Mouse (Mus musculus) stomach, embryonic 16.5 days (tissue): Measurements from ENCODE around the gene Pax3. TPM values are rescaled to one million over a fixed set of nuclear protein-coding genes. Genes with fewer than 3 reads are reported as not detected.

ENCODE experiments used
- ATAC-seq: fragments of 200-750 bp; cut with Nextera tagmentation; 2 replicates; pipeline ENCODE4 v1.8.0; 2017; ENCODE audit warnings: moderate number of reproducible peaks, moderate TSS enrichment; ENCODE audit not compliant: insufficient read depth, low FRiP score
- H3K27ac ChIP-seq: fragments of 300-500 bp; sonication (generic); 2 replicates; pipeline ENCODE4 v1.5.1; 2014; ENCODE audit warnings: low read length
- H3K27me3 ChIP-seq: fragments of 300-500 bp; sonication (generic); 2 replicates; pipeline ENCODE4 v1.6.1; 2014; ENCODE audit warnings: low read length, control low read depth, mixed read lengths; ENCODE audit not compliant: control insufficient read depth, insufficient read depth
- H3K36me3 ChIP-seq: fragments of 300-500 bp; sonication (generic); 2 replicates; pipeline ENCODE4 v1.6.1; 2014; ENCODE audit warnings: low read length; ENCODE audit not compliant: control insufficient read depth, insufficient read depth
- H3K4me1 ChIP-seq: fragments of 300-500 bp; sonication (generic); 2 replicates; pipeline ENCODE4 v1.6.1; 2014; ENCODE audit warnings: low read length, control low read depth, mixed read lengths; ENCODE audit not compliant: control insufficient read depth, insufficient read depth
- H3K4me2 ChIP-seq: fragments of 300-500 bp; sonication (generic); 2 replicates; pipeline ENCODE4 v1.6.1; 2014; ENCODE audit warnings: low read depth, low read length, mixed read lengths
- H3K4me3 ChIP-seq: fragments of 300-500 bp; sonication (generic); replicated peaks from 2 replicates; pipeline ENCODE4 v1.5.1; 2014; ENCODE audit warnings: mild to moderate bottlenecking, low read length
- H3K9ac ChIP-seq: fragments of 300-500 bp; sonication (generic); 2 replicates; pipeline ENCODE4 v1.6.1; 2014; ENCODE audit warnings: low read length
- H3K9me3 ChIP-seq: fragments of 300-500 bp; sonication (generic); replicated peaks from 2 replicates; pipeline ENCODE4 v1.6.1; 2016; ENCODE audit warnings: low read length, control low read depth; ENCODE audit not compliant: control insufficient read depth
- WGBS: fragments of 180-500 bp; shearing (Covaris S2); extraction: QIAGEN DNeasy Blood & Tissue Kit; methylation state at CpG from one replicate; pipeline ENCODE4 v1.1.7; 2014; 5-methylcytosine and 5-hydroxymethylcytosine counted together
- polyA plus RNA-seq: library from polyadenylated mRNA; unstranded; fragments of >200 nt; fragmentation: Nextera tagmentation; extraction: Ambion mirVana; gene quantifications from 2 replicates; pipeline ENCODE4 v1.2.1, GENCODE M21; 2015

Gene Pax3
- polyA plus RNA-seq, 1 experiment from 2014 or later: 0.12 TPM

GRCm38 (mm10) chr1:78140505-78141303 lies 56.2 kb downstream of the Pax3 start:
- ATAC-seq: no peak
- peaks cover 78% of the 10 kb centered on the region for H3K27me3 ChIP-seq
- H3K9ac ChIP-seq: no peak overlapping the region
- WGBS: 4% methylated on average over 14 of the region's 14 CpGs
- no peaks in the 10 kb centered on the region for H3K9me3 ChIP-seq
- H3K36me3 ChIP-seq: no peaks in the 10 kb centered on the region
- H3K4me1 ChIP-seq: no peaks in the 10 kb centered on the region
- no peak overlapping the region for H3K27ac ChIP-seq
- no peak overlapping the region for H3K4me2 ChIP-seq
- no peak overlapping the region for H3K4me3 ChIP-seq

GRCm38 (mm10) chr1:78139287-78139686 lies 57.6 kb downstream of the Pax3 start:
- ATAC-seq: no peak
- H3K27me3 ChIP-seq: peaks cover 78% of the 10 kb centered on the region
- no peak overlapping the region for H3K9ac ChIP-seq
- no peaks in the 10 kb centered on the region for H3K36me3 ChIP-seq
- no peak overlapping the region for H3K4me2 ChIP-seq
- 5% methylated on average over 11 of the region's 11 CpGs for WGBS
- H3K27ac ChIP-seq: no peak overlapping the region
- no peak overlapping the region for H3K4me3 ChIP-seq
- no peaks in the 10 kb centered on the region for H3K4me1 ChIP-seq
- no peaks in the 10 kb centered on the region for H3K9me3 ChIP-seq

- Histone ChIP-seq H3K9ac (no peak overlapping the region), H3K4me2 (no peak overlapping the region), H3K36me3 (no peaks in the 10 kb centered on the region), H3K4me1 (no peaks in the 10 kb centered on the region), H3K27ac (no peak overlapping the region), H3K9me3 (no peaks in the 10 kb centered on the region), H3K27me3 (peaks cover 3% of the 10 kb centered on the region), H3K4me3 (no peak overlapping the region)
- 40% methylated on average over 5 of the region's 5 CpGs for WGBS
- no peak for ATAC-seq
Measured at GRCm38 (mm10) chr1:78129267-78129666, 67.7 kb downstream of the Pax3 start.

GRCm38 (mm10) chr1:78119899-78120560 lies 76.9 kb downstream of the Pax3 start:
- Histone ChIP-seq H3K27ac (no peak overlapping the region), H3K4me3 (no peak overlapping the region), H3K9me3 (0 out of 2 replicates have a peak, but pooled peaks cover 3% of the 10 kb centered on the region), H3K9ac (no peak overlapping the region), H3K36me3 (no peaks in the 10 kb centered on the region), H3K4me1 (no peaks in the 10 kb centered on the region), H3K4me2 (no peak overlapping the region), H3K27me3 (peaks cover 13% of the 10 kb centered on the region)
- WGBS: 19% methylated on average over 10 of the region's 10 CpGs
- no peak for ATAC-seq

- peaks cover 2% of the 10 kb centered on the region for H3K27me3 ChIP-seq
- no peak for ATAC-seq
- H3K4me1 ChIP-seq: no peaks in the 10 kb centered on the region
- no peaks in the 10 kb centered on the region for H3K36me3 ChIP-seq
- no peak overlapping the region for H3K4me2 ChIP-seq
- 0 out of 2 replicates have a peak, but pooled peaks cover 3% of the 10 kb centered on the region for H3K9me3 ChIP-seq
- WGBS: 78% methylated on average over 3 of the region's 3 CpGs
- no peak overlapping the region for H3K27ac ChIP-seq
- H3K9ac ChIP-seq: no peak overlapping the region
- H3K4me3 ChIP-seq: no peak overlapping the region
Measured at GRCm38 (mm10) chr1:78116046-78116445, 80.9 kb downstream of the Pax3 start.

- Histone ChIP-seq H3K4me3 (no peak overlapping the region), H3K9me3 (no peaks in the 10 kb centered on the region), H3K36me3 (no peaks in the 10 kb centered on the region), H3K9ac (no peak overlapping the region), H3K27me3 (peaks cover 2% of the 10 kb centered on the region), H3K27ac (no peak overlapping the region), H3K4me2 (no peak overlapping the region), H3K4me1 (no peaks in the 10 kb centered on the region)
- no peak for ATAC-seq
- 21% methylated on average over 6 of the region's 6 CpGs for WGBS
Measured at GRCm38 (mm10) chr1:78110311-78110710, 86.6 kb downstream of the Pax3 start.

GRCm38 (mm10) chr1:78103511-78103910 lies 93.4 kb downstream of the Pax3 start:
- no peak overlapping the region for H3K4me3 ChIP-seq
- H3K4me2 ChIP-seq: no peak overlapping the region
- no peak overlapping the region for H3K9ac ChIP-seq
- no peaks in the 10 kb centered on the region for H3K9me3 ChIP-seq
- H3K36me3 ChIP-seq: no peaks in the 10 kb centered on the region
- no peak for ATAC-seq
- no peaks in the 10 kb centered on the region; the same call in 1 of the 2 replicates for H3K27me3 ChIP-seq
- no peak overlapping the region for H3K27ac ChIP-seq
- WGBS: 65% methylated on average over 7 of the region's 7 CpGs
- H3K4me1 ChIP-seq: no peaks in the 10 kb centered on the region

GRCm38 (mm10) chr1:78093619-78094018 lies 103.3 kb downstream of the Pax3 start:
- no peaks in the 10 kb centered on the region for H3K27me3 ChIP-seq
- 79% methylated on average over 4 of the region's 4 CpGs for WGBS
- no peak overlapping the region for H3K4me3 ChIP-seq
- H3K4me2 ChIP-seq: no peak overlapping the region
- H3K36me3 ChIP-seq: no peaks in the 10 kb centered on the region
- no peak overlapping the region for H3K27ac ChIP-seq
- H3K9me3 ChIP-seq: no peaks in the 10 kb centered on the region
- no peak for ATAC-seq
- no peak overlapping the region for H3K9ac ChIP-seq
- H3K4me1 ChIP-seq: no peaks in the 10 kb centered on the region

- no peak for ATAC-seq
- no peaks in the 10 kb centered on the region for H3K27me3 ChIP-seq
- H3K36me3 ChIP-seq: no peaks in the 10 kb centered on the region
- H3K4me2 ChIP-seq: no peak overlapping the region
- no peak overlapping the region for H3K27ac ChIP-seq
- 67% methylated on average over 2 of the region's 2 CpGs for WGBS
- H3K4me1 ChIP-seq: no peaks in the 10 kb centered on the region
- no peak overlapping the region for H3K9ac ChIP-seq
- no peak overlapping the region for H3K4me3 ChIP-seq
- H3K9me3 ChIP-seq: no peaks in the 10 kb centered on the region
Measured at GRCm38 (mm10) chr1:78088646-78089045, 108.3 kb downstream of the Pax3 start.
